Mouse (Mus musculus) heart, postnatal 10 days (tissue): Measurements from ENCODE around the gene Bad. TPM values are rescaled to one million over a fixed set of nuclear protein-coding genes. Genes with fewer than 3 reads are reported as not detected.

ENCODE experiments used
- DNase-seq, 2 experiments: peaks; one replicate each; pipeline ENCODE4 v3.0.0; 2021
- intact Hi-C: fragments of 180-260 bp; cut with DNase I; formaldehyde crosslinking; loops from one replicate; pipeline ENCODE4 v1.15.1; 2025
- total RNA-seq, 2 experiments: library from RNA; stranded (reverse); gene quantifications; 2 replicates each; pipeline ENCODE4 v1.2.3; 2021

Gene Bad
- total RNA-seq, 2 experiments from 2014 or later: 30.8 to 34.1 TPM

GRCm38 (mm10) chr19:6913991-6914390 is 27.7 kb upstream of the Bad start:
- DNase-seq: peak; percentile 66 to 73
- intact Hi-C loops: no loop called here

- DNase-seq: no peak
- intact Hi-C loops: no loop called here
Measured at GRCm38 (mm10) chr19:6914540-6914939, 27.1 kb upstream of the Bad start.

- intact Hi-C loops: no loop called here
- DNase-seq: no peak
Measured at GRCm38 (mm10) chr19:6915276-6915675, 26.4 kb upstream of the Bad start.

- intact Hi-C loops: no loop called here
Measured at GRCm38 (mm10) chr19:6916496-6916895, 25.2 kb upstream of the Bad start.

GRCm38 (mm10) chr19:6918321-6918720 is 23.3 kb upstream of the Bad start:
- no peak for DNase-seq

More at GRCm38 (mm10) chr19:6916496-6916895, 25.2 kb upstream of the Bad start:
- DNase-seq: no peak

GRCm38 (mm10) chr19:6919431-6919830 is 22.2 kb upstream of the Bad start:
- DNase-seq: no peak
- intact Hi-C loops: no loop called here

More at GRCm38 (mm10) chr19:6918321-6918720, 23.3 kb upstream of the Bad start:
- intact Hi-C loops: no loop called here

GRCm38 (mm10) chr19:6919876-6920740 is 21.6 kb upstream of the Bad start:
- intact Hi-C loops: loop anchor here (1.0 kb wide), 1 partner anchor 8 kb away; no protein-coding TSS in a partner anchor

GRCm38 (mm10) chr19:6920741-6921636 is 20.7 kb upstream of the Bad start:
- intact Hi-C loops: loop anchor here (1.0 kb wide), 1 partner anchor 9 kb away; no protein-coding TSS in a partner anchor

More at GRCm38 (mm10) chr19:6919876-6920740, 21.6 kb upstream of the Bad start:
- peak in 1 of 2 experiments; percentile 50 for DNase-seq

GRCm38 (mm10) chr19:6921647-6922567 is 19.8 kb upstream of the Bad start, which contains the start of gene Esrra:
Esrra (minus strand) TSS chr19:6921813.
- peak; percentile 100 for DNase-seq
- intact Hi-C loops: loop anchor here (2.0 kb wide), 1 partner anchor 19 kb away; the partner anchor contains the start of gene Bad

More at GRCm38 (mm10) chr19:6920741-6921636, 20.7 kb upstream of the Bad start:
- DNase-seq: peak in 1 of 2 experiments; percentile 68

GRCm38 (mm10) chr19:6922901-6923735 is 18.5 kb upstream of the Bad start:
- no peak for DNase-seq
- intact Hi-C loops: loop anchor here (2.0 kb wide), 1 partner anchor 18 kb away; the partner anchor contains the start of gene Bad

- intact Hi-C loops: loop anchor here (2.0 kb wide), 3 partner anchors 44 to 96 kb away; no protein-coding TSS in a partner anchor
- DNase-seq: peak; percentile 90 to 93
Measured at GRCm38 (mm10) chr19:6924461-6925306, 17.0 kb upstream of the Bad start.

GRCm38 (mm10) chr19:6925307-6925573 is 16.4 kb upstream of the Bad start, which contains the start of gene Catsperz:
Catsperz (minus strand) TSS chr19:6925380.
- no peak for DNase-seq

GRCm38 (mm10) chr19:6925611-6926329 is 15.9 kb upstream of the Bad start:
- intact Hi-C loops: loop anchor here (2.0 kb wide), 3 partner anchors 43 to 95 kb away; no protein-coding TSS in a partner anchor
- DNase-seq: no peak

More at GRCm38 (mm10) chr19:6925307-6925573, 16.4 kb upstream of the Bad start, which contains the start of gene Catsperz:
- intact Hi-C loops: loop anchor here (2.0 kb wide), 3 partner anchors 44 to 96 kb away; no protein-coding TSS in a partner anchor

- DNase-seq: peak; percentile 52 to 56
- intact Hi-C loops: no loop called here
Measured at GRCm38 (mm10) chr19:6926559-6927255, 15.0 kb upstream of the Bad start.

GRCm38 (mm10) chr19:6928080-6928479 is 13.6 kb upstream of the Bad start:
- DNase-seq: no peak
- intact Hi-C loops: no loop called here

GRCm38 (mm10) chr19:6931002-6931401 is 10.7 kb upstream of the Bad start:
- intact Hi-C loops: no loop called here
- DNase-seq: no peak
